Mouse (Mus musculus): ENCODE results near the gene Dock3.

The Dock3 gene

DNA sequence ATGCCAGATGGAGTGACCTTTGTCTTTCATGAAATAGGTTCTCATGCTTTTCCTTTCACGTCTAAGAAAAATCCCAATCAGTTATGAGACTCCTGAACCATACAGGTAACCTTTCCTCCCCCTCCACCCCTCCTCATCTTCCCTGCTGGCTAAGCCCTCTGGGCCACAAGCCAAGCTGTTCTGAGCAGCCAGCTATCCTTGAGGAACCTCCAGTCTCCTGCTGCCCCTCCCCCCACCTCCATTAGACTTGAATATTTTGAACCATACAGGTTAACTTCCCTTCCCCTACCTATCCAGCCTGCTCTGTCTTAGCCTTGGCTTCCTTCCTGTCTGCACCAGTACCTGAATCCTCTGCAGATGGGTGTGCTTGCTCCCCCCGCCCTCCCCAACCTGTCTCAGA is 204.1 kb downstream of the Dock3 start:
- DNase-seq (ENCODE audit: low spot score in 2 of 2), result no peak

DNA sequence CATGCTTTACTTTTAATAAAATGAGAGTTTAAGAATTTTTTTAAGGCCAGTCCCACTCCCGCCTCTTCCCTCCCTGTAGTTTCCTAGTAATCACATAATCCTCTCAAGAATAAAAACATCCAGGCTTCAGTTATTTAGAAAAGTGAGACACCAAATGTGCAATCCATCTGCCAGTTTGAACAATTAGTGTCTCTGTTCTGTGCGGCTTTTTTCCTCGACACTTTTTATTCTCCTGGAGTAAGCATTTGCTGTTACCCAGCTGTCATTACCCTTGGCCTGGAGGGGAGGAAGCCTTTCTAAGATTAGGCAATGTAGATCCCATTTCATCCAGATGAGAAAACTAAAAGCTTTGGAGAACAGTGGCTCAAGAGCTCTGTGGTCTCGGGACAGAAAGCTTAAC is 221.9 kb downstream of the Dock3 start:
- no peak for DNase-seq (ENCODE audit: low spot score in 2 of 2)

DNA sequence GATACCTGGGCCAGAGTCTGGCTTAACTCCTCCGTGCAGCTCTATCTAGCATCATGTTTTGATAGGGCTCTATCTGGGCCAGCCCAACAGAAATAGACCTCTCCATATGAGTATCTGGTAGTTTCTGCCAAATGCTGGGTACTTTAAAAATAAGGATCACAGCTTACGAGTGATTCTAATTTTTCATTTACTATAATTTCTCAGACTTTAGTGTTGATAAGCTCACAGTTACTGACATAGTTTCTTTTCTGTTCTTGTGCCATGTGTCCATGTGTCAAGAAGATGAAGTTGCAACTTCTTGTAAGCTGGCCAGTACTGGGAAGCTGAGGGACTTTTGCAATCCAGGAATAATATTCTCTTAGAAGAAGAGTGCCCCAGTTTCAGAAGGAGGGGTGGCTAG is 228.5 kb downstream of the Dock3 start:
- DNase-seq (ENCODE audit: low spot score in 2 of 2), result no peak

DNA sequence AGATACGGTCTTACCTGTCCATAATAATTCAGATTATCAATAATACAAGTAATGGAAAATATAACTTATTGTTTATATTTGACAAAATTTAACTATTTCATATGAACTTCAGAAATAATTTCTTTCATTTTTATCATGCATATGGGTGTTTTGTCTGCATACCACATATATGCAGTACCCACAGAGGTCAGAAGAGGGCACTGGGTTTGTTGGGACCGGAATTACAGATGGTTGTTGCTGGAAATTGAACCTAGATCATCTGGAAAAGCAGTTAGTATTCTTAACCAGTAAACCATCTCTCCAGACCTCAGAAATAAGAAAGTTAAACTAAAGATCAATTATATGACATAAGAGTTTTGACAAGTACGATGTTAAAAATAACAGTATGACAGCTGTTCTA is 261.0 kb downstream of the Dock3 start:
- DNase-seq (ENCODE audit: low spot score in 2 of 2), result no peak

DNA sequence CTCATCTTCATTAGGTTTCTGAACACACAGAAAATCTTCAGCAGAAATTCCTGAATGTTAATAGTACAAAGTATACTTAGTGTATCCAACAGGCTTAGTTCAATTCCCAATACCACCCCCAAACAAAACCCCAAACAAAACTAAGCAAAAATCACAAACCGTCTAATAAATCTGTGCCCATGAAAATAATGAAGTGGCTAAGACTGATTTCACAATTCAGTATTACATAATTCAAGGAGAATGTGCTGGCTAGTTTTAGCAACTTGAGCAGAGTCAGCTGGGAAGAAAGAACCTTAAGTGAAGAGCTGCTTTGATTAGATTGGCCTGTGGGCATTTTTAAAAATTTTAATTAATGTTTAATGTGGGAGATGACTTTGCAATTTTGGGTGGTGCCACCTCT is 273.3 kb downstream of the Dock3 start:
- DNase-seq (ENCODE audit: low spot score in 2 of 2), result no peak

DNA sequence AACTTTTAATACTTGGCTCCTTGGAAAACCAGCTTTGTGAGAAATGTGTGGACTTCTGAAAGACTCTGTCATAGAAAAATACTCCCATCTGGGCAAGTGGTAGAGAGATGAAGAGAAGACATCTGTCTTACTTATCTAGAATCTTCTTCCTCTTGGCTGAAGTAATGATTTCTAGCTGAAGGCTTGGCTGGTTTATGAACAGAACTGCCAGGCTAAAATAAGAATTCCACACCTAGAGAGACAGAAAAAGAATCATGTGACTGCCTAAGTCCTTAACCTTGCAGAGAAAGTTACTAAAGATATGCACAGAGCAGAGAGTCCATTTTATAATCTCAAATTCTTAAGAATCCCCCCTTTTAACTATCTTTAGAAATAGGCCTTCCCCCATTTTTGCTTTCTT is 276.2 kb downstream of the Dock3 start:
- no peak for DNase-seq (ENCODE audit: low spot score in 2 of 2)

DNA sequence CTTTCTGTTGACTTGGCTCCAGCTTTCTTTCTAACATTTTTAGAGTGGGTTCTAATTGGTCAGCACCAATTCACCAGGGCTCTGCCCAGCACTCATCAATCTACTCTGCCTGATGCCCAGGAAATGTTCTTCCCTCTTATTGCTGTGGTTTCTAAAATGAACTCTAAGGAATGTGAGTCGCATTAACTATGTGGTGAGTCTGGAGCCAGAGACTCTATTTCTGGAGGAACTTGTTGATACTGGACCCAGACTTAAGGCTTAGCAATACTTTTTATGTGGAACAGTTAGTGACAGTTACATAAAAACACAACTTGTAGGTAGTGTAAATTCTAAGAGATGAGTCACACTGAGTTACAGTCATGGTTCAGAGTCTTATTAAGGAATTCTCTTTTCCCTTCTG is 296.7 kb downstream of the Dock3 start:
- DNase-seq (ENCODE audit: low spot score in 2 of 2), result no peak

DNA sequence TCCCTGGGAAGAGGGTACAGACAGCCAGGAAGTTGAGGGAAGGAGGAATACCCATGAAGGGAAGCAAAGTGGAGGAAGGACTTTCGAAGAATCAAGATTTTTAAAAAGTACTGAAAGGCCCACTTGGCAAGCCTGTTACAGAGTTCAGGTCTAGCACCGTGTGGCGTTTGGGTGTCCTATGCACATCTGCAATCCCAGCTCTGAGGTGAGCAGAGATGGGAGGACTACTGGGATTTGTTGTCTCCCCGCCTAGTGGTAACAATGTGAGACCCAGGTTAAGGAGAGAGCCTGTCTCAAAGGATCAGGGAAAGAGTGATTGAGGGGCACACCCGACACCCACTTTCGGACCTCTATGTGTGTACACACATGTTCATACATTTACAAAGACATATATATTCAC is 316.8 kb downstream of the Dock3 start:
- DNase-seq (ENCODE audit: low spot score in 2 of 2), result no peak

DNA sequence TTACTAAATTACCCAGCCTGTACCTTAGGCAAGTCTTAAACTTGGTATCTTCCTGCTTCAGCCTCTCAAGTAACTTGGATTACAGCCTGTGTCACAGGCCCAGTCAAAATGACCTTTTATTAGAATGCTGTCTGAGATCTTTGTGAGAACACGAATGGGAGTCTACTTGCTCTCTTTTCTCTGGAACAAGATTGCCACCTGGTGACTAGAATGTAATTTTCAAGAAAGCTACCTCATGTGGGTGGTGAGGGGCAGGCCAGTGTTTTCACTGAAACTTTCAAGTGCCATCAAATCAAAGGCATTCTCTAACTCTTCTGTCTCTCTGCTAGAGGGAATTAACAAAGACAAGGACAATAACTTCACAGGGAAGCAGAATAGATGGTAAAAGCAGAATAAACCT is 317.9 kb downstream of the Dock3 start:
- no peak for DNase-seq (ENCODE audit: low spot score in 2 of 2)

DNA sequence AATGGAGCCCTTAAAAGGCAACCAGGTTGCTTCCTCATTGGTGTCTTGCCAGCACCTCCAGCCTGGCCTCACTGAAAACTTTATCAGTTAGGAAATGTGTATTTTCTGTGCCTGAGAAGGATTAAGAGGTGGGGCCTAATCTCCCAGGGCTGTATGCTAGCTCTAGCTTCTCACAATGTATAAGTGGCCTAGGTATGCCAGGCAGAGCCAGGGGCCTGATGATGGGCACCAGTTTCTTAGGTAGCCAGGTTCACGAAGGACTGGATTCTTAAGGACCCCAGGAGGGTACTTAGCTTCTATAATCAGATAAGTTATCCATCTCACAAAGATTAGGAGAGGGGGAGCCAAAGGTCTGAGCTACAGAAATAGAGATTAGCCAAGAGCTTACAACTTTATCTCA is 320.1 kb downstream of the Dock3 start:
- DNase-seq (ENCODE audit: low spot score in 2 of 2), result no peak

DNA sequence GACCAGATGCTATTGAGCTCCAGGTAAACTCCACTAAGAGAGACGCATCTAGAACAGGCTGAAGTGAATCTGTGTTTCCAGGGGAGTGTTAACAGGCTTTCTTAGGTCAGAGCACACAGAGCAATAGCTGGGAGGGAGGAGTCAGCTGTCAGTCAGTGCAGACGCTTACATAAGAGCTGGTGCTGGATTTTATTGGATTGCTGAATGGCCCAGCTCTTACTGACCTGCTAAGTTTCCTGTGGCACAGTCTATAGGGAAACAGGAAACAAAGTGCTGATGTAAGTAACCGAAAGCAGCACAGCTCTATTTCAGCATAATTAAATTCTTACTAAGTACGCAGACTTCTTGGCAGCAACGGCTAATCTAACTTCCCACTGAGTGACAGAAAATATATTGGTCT is 323.0 kb downstream of the Dock3 start:
- DNase-seq (ENCODE audit: low spot score in 2 of 2), result no peak

DNA sequence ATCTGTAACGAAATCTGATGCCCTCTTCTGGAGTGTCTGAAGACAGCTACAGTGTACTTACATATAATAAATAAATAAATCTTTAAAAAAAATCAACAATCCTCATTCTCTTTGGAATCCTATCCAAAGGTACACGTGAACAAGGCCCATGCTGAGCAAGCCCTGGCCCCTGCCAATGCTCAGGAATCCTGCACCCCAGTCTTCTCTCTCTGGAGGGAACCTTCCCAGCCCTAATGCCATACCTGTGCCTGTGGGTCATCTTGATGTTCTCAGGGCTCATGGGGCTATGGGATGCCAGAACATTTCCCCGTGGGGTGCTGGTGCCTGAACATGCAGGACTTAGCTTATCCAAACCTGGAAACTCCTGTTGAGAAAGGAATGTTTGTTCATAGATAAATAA is 323.5 kb downstream of the Dock3 start:
- DNase-seq (ENCODE audit: low spot score in 2 of 2), result no peak

DNA sequence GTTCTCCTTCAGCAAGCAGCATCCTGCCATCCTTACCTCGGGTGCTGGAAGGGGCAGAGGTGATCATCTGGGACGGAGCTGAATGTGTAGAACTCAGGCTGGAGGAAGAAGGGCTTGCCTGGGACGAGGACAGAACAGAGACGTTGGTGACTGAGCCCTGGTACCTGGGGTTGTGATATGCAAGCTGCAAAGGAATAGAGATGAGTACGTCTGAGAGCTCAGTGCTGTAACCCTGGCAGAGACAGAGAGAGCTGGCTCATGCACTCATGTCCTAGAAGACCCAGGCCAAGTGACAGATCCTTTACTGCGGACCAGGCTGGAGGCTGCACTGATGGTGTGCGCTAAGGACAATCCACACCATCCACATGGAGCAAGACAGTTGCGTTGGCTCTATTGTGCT is 325.1 kb downstream of the Dock3 start:
- DNase-seq (ENCODE audit: low spot score in 2 of 2), result no peak

DNA sequence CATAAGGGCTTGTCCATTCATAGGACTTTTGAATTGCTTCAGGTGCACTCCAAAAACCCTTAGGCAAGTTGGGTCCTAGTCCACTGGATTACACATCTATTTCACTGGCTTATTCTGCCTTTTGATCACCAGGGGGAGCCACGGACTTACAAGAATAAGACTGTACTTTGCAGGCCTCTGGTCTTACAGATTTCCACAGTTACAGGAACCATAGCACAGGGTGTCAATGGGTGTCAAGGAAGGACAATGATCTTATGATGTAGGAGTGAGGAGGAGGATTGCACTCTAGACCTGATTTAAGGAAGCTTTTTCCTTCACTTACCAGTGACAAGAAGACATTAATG is 327.9 kb downstream of the Dock3 start:
- DNase-seq (ENCODE audit: low spot score in 2 of 2), result no peak

DNA sequence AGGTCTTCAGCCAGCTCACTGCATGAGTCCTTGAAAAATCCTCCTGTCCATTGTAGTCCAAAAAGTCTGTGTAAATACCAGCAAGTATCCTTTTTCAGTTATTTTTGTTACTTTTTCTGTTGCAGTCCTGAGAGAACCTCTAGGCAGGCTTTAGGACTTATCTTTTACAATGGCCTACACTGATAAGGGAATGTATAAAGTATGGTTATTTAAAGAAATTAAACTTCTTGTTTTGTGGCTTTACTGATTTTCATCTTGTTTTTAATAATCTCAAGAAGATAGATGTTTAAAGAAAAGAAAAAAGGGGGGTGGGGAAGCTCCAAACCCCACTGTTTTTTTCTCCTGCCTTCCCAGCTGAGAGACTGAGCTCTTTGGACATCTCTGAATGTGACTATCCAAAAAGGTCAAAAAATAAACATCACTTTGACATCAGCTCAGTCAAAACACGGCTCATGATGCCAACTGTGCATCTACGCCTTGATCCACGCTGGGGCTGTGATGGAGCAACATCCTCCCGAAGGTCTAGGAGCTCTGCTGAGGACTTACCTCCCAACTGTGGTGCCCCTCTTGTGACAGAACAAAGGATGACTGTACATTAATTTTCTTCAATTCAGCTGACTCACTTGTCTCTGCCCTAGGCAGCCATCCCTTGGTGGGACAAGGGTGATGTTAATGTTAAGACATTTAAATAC is 328.5 kb downstream of the Dock3 start:
- DNase-seq (ENCODE audit: low spot score in 2 of 2), result no peak

DNA sequence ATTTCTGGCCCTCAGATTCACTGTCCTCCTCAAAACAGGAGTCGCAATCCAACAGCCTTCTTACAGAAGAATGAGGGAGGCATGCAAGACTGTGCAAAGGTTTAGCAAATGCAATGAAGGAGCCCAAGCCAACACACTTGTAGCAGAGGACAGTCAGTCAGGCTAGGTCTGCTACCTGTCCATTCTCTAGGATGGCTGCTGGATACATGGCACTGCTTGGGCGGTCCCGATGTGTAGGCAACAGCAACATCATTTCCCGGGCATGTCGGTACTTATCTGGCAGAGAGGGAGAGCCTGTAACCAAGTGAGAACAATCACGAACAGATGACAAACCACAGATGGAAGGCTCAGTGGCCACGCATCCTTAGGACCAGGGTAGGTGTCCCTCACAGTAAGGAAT is 330.1 kb downstream of the Dock3 start:
- peak in 1 of 2 experiments; percentile 52 for DNase-seq (ENCODE audit: low spot score in 2 of 2)

DNA sequence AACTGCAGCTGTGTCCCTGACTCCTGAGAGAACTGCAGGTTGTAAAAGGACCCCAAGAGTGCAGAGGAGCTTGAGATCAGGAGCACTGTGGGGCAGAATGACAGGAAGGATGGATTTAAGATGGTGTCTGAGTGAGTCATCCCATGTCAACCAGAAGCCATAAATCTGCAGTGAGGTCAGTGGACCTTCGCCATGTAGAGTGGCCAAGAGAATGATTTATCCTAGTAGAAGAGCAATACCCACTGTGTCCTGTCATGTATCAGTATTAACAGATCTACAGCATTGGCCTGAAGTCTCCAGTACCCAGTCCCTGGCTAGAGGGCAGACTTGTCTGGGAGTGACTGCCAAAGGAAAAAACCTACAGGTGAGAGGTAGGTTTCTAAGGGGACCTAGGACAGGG is 332.8 kb downstream of the Dock3 start:
- DNase-seq (ENCODE audit: low spot score in 2 of 2), result no peak

DNA sequence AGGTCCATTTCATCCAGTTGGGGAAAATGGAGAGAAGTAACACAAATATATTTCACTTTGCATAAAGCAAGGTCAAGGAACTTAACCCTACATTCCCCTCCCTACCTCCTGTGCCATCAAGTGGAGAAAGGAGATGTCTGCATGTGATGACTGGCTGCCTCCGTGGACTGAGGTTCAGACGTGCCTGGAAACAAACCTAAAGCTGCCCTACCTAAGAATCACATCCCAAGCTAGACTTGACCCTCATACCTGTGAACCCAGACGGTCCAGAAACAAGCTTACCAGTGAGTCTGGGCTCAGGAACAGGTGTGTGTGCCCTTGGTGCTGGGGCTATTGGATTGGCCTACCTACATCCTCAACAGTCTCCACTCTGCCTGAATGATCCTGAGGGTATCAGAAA is 338.4 kb downstream of the Dock3 start:
- DNase-seq (ENCODE audit: low spot score in 2 of 2), result peak in 1 of 2 experiments; percentile 55

DNA sequence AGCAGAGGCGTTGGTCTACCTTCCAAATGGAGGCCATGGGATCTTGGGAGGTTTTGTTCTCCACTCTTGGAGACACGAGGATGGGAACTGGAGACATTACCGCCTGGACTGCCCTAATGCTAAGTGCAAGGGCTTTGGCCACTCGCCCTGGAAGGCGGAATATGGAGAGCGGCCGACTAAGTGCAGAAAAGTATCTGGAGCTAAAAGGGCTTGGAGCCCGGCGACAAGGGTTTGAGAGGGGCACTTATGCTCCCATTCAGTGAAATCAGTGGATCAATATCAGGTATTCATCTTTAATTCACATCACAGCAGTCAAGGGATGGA is 339.2 kb downstream of the Dock3 start:
- DNase-seq (ENCODE audit: low spot score in 2 of 2), result no peak

DNA sequence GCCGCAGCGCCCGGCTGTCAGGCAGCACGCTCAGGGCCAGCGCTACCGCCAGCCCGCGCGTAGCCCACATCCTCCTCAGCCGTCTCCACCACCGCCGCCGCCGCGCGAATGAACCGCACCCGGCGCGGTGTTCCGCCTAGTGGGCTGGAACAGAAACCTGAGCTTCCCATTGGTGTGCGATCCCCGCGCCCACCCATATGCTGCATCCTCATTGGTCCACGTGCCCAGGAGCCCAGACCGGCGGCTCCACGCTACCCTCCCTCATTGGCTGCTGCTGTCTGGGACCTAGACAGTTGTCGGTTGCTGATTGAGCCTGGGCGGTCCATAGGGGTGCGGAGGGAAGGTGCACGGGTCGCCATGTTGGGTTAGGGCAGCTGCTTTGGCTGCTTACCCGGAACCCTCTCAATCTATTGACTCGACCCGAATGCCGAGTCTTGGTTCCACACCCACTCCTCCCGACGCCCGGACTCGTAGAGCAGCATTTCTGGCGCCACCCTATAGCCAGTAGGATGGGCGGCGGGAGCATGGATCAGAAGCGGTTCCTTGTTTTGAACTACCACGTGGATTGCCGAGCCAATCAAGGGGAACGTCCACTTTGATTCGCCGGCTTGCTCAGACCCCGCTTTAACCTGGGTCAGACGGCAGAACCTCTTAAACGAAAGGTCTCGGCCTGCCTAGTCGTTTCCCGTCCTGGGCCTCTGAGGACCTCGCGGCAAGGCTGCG is 339.7 kb downstream of the Dock3 start, which contains the start of gene Manf:
Manf (minus strand) TSS at position 151 of the 723 bp plus-strand sequence.
- DNase-seq (ENCODE audit: low spot score in 2 of 2), result peak; percentile 96

DNA sequence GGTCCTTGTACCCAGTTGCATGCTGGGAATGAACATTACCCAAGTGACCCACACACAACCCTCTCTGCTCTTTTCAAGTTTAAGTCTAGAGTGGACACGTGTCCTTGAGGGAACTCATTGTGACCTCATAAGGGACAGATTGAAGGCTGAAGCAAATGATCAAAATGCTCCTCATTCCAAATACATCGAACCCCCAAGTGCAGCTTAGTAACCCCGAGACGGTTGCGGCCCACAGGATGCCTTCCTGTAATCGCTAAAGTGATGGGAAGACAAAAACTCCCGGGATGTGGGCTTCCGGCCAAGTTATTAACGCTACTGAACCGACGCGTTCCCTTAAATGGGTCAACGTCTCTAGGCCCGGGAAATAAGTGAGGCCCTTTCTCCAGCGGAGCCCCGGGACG is 340.4 kb downstream of the Dock3 start:
- DNase-seq (ENCODE audit: low spot score in 2 of 2), result no peak

DNA sequence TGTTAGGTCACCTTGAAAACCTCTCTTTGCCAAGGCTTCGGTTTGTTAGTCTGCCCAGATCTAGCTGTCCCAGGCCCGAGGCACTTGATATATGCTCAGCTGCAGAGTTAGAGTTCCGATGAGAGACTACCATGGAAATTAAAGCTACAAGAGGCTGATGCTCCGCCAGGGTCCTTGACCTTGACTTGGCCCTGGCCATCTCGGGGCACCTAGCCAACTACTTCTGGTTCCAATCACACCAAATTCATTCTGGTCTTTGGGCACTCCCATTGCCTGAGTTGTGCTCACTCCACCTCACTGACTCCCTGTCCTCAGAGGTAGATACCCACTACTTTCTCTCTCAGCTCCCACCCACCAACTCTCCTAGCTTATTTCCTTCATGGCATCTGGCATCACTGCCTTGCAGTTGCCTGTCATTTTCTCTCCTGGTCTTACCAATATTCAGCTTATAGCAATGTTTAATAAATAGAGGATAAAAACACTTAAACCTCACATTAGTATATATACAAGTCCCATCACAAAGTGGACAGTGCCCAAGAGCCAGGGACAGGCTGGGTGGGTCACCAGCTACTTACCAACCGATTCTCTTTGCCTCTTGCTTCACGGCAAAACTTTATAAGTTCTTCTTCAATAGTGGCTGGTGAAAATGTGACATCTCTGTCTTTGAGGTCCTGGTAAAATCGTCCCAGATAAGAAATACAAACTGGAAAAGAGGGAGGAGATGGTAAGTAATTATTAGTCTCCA is 341.0 kb downstream of the Dock3 start:
- DNase-seq (ENCODE audit: low spot score in 2 of 2), result no peak

DNA sequence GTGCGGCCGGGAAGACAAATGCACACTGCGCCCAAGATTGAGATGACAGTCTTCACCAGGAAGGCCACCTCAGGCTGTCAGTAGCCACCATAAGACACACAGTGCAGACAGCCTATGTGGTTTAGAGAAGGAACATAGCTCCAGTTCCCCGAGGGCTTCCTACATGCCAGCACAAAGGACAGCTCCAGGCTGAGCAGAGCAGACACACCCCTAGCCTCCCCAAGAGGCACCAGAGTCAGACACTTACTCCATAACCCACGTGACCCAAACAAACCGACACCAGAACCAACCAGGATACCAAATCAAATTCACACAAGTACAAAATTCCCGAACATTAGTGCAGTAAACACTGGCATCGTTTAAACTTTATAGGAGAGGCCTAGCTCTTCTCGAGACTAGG is 342.4 kb downstream of the Dock3 start:
- DNase-seq (ENCODE audit: low spot score in 2 of 2), result no peak

All from spleen, postnatal 4 days (tissue).